Mouse (Mus musculus) brain, embryonic 18.5 days (tissue): ENCODE measurements around the gene Kras.

Experiments
- DNase-seq: peaks from one replicate; pipeline ENCODE4 v3.0.0-alpha.2; 2012; ENCODE audit warnings: low read depth, low spot score

Kras gene

GRCm38 (mm10) chr6:145249291-145250184 is 501 bp downstream of the Kras start:
- DNase-seq: no peak

- DNase-seq: no peak
Measured at GRCm38 (mm10) chr6:145247886-145248285, 2.2 kb downstream of the Kras start.

- no peak for DNase-seq
Measured at GRCm38 (mm10) chr6:145246841-145247240, 3.2 kb downstream of the Kras start.

- DNase-seq: no peak
Measured at GRCm38 (mm10) chr6:145242521-145242920, 7.5 kb downstream of the Kras start.

- DNase-seq: no peak
Measured at GRCm38 (mm10) chr6:145240285-145240684, 9.8 kb downstream of the Kras start.

DNA sequence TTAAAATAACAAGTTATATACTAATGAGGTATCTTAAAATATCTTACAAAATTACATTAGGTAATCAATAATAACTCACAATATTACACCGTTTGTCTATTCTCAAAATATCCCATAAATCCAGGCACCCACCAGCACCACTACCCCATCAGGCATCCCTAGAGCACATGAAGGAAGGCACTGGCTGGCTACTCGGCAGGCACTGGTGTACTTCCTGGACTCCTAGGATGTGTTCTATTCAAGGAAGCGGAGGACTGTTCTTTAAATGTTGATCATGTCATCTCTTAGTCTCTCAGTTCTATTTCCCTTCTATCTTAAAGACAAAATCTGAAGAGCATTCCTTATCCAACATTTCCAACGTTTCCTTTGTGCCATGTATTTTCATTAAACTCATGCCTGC is 12.9 kb downstream of the Kras start:
- DNase-seq: no peak

DNA sequence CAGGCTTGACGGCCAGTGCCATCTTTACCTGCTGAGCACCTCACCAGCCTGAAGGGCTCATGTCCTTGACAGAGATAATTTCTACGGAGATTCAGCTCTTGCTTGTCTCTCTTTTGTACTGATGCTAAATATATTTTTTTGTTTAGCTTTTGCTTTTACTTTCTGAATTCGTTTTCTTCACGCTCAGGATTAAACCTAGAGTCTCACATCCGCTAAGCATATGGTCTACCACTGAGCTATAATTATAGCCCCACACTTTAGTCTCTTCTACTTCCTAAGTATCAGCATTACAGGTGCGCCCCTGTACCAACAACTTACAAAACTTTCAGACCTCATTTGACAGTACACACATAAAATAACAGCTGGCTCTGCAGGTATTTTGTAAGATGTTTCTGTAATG is 14.7 kb downstream of the Kras start:
- no peak for DNase-seq

DNA sequence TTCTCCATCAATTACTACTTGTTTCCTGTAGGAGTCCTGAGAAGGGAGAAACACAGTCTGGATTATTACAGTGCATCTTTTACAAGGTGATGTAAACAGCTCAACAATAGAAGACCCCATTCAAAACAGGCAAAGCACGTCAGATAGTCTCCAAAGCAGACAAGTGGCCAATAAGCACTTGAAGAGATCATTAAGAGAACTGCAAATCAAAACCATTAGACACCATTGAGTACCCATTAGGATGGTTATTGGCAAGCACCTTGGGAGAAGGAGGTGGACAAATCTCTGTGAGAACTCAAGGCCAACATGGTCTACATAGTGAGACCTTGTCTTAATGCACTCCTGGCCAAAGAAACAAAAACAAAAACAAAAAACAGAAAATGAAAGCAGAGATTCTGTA is 15.6 kb downstream of the Kras start:
- DNase-seq: no peak

- DNase-seq: no peak
Measured at GRCm38 (mm10) chr6:145226296-145226695, 23.7 kb downstream of the Kras start.

GRCm38 (mm10) chr6:145224246-145224645 is 25.8 kb downstream of the Kras start:
- DNase-seq: no peak

DNA sequence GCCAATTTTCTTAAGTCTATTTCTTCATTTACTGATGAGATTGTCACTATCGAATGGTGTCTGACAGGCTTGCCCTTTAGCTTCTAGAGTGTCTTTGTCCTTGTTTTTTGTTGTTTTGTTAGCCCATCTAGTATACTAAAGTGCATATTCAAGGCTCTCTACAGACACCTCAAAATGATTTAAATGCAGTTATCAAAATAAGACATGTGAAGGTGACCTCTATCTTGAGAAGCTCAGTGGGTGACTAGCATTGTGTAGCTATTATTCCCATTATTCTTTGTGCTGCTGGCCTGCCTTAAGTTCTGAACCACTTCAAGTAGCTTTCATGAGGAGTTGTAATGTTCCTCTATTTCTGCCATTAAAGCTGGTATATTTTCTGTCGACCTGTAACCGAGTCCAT is 34.2 kb downstream of the Kras start:
- no peak for DNase-seq

GRCm38 (mm10) chr6:145213916-145214315 is 36.1 kb downstream of the Kras start:
- DNase-seq: no peak

DNA sequence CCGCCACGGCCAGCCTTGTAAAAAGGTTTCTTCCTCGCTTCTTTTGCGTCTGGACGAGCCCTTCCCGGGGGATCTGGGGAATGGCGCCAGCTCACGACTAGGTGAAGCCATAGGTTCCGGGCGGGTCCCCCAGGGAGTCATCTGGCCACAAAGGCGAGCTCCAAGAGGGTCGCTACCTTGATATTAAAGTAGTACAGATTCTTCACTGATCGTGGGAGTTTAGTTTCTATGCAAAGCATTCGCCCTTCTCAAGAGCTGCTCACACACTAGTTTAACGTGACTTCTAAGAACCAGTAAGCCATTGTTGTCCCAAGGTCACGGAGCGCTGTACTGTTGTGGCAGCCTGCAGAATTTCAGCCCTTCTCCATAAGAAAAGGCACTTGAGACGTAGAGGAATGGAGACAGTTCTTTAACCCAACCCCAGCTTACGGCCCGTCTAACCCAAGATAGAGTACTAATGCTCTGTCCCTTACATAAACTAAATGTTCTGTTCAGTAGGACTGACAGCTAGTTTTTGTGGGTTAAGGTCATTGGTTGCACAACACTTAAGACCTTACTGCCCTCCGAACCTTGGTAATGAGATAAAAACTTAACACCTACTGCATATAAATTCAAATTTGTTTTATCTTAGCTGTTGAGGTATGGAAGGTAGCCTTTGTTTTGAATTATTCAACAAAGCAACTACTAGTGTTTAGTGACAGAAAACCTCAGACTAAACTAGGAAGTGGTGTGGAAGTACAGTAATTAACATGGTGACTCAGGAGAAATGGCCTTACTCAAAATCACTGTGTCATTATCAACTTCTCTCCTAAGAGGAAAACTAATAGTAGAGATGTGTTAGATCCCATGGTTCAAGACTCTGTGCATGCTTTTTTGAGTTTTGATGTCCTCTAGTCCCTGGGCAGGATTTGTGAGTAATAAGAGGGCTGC is 38.4 kb downstream of the Kras start:
- DNase-seq: peak; percentile 8

DNA sequence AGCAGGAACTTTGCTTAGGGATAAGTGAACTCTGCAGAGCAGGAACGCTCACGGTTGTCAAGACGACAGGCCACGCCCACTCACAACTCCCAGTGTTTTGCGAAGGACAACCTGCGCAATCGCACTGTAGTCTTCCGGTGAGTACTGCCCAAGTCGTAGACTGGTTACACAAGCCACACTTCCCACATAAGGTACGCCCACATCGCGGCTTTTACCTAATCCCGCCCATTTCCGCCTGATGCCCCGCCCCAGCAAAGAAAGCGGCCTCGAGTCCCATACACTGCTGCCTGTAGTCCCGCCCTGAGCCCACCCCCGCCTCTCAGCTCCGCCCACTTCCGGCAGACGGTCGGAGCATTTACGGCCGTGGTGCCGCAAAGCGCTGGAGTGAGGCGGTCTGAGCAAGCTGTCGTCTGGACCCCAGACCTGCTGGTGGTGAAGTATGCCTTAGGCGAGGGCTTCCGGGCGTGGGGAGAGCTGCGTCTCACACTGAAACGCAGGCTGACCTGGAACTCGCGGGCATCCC is 39.2 kb downstream of the Kras start, which contains the start of the genes Casc1 and Etfrf1:
Casc1 (minus strand) TSS at position 190 of the 523 bp plus-strand sequence.
Etfrf1 (plus strand) TSS at position 319 of the 523 bp plus-strand sequence.
- peak; percentile 99 for DNase-seq

- DNase-seq: peak; percentile 8
Measured at GRCm38 (mm10) chr6:145210056-145210680, 39.9 kb downstream of the Kras start.

- DNase-seq: no peak
Measured at GRCm38 (mm10) chr6:145205142-145205541, 44.9 kb downstream of the Kras start.

GRCm38 (mm10) chr6:145204440-145204839 is 45.6 kb downstream of the Kras start:
- no peak for DNase-seq

- no peak for DNase-seq
Measured at GRCm38 (mm10) chr6:145202432-145203125, 47.5 kb downstream of the Kras start.

DNA sequence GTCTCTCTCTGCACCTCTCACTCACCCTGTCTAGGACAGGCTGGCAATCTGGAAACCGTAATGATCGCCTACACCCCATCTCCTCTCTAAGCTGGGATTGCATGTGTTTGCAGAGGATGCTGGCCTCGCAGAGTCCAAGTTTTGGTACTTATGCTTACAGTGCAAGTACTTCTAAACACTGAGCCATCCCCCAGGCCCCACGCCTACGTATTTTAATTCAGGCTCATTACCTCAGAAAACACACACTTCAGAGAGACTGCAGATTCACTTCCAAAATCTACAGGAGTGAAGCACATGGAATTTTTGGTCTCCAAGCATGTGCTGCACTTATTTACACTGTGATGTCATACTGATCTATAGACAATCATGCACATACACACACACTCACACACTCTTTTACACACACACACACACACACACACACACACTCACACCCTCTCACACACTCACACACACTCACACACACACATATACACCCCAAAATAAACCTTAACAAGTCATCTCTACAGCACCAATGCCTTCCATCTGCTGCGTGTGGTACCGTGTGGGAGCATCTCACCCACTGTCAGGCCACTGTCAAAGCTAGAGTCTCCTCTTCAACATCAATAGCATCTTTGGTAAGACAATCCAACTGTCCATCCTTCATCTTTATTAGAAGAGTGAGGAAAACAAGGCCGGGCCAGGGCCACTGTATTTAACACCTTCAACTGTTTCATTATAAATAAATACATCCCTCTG is 51.9 kb downstream of the Kras start:
- DNase-seq: no peak

DNA sequence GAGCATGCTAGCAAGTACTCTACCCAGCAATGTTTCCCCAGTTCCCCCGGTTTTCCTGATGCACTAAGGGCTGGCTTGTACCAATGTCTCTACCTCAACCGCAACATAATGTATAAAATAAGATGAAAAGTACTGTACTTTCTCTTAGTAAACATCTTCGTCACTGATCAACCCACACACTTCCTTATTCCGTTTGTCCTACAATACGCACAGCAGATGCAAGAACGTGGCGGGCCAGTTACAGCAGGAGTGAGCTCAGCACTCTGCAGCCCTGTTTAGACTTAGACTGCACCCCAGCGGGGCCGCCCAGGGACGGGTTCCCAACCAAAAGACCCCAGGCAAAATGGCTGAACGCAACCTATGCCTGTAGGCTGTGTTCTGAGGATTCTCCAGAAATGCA is 56.6 kb downstream of the Kras start:
- no peak for DNase-seq
